Mouse (Mus musculus) ES-Bruce4 (cell line): ENCODE results near the gene Eno2.

ENCODE experiments used
- CTCF ChIP-seq: IDR thresholded peaks from one replicate; pipeline ENCODE4 v1.8.1; 2011; ENCODE audit warnings: low read depth, low read length
- EP300 ChIP-seq: IDR thresholded peaks from 2 replicates; pipeline ENCODE4 v1.6.1; 2011; ENCODE audit warnings: low read depth, low read length; ENCODE audit not compliant: insufficient read depth
- POLR2A ChIP-seq: IDR thresholded peaks from one replicate; pipeline ENCODE4 v1.8.1; 2011; ENCODE audit warnings: low read length; ENCODE audit not compliant: insufficient read depth

DNA sequence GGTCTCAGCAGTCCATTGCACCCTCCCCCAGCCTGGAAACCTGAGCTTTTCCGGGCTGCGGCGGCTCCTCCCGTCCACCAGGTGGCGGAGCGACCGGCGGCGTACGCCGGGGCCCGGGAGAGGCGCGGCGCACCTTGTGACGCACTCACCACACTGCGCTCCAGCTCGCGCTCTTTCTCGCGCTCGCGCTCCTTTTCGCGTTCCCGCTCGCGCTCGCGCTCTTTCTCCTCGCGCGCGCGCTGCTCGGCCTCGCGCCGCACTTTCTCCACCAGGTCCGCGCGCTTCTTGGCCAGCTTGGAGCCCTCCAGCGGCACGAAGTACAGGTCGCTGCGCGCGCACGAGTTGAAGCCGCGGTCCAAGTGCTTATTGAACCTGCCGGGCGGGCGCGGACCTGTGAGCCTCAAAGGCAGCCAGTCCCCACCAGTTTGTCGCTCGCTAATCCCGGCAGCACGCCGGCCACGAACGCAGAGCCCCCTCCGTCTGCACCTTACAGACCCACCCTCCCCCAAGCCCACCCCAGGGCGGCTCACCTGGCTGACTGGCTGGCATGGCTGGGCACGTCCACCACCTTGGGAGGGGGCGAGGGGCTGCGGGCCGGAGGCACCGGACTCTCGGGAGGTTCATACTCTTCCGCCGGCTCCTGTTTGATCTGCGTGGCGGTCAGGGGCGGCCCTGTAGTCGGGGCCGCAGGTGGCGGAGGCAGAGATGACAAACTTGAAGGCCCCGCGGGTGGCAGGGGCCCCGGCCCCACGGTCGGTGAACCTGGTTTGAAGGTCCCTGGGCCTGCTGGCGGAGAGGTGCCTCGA, 23.8 kb downstream of the Eno2 start:
- peak; percentile 56 for TF ChIP-seq CTCF
- no peak for TF ChIP-seq POLR2A
- peak; percentile 51; the same call in 1 of the 2 replicates for TF ChIP-seq EP300
